Mouse (Mus musculus): ENCODE data around the gene Mvb12a.

The Mvb12a gene

GRCm38 (mm10) chr8:71567587-71567986, 24.9 kb downstream of the Mvb12a start:
- DNase-seq, result no peak

GRCm38 (mm10) chr8:71568387-71568937, 25.7 kb downstream of the Mvb12a start, which contains the start of gene Slc27a1:
TSS of gene Slc27a1 (plus strand) at chr8:71568882.
- peak; percentile 99 for DNase-seq

GRCm38 (mm10) chr8:71568941-71569340, 26.2 kb downstream of the Mvb12a start:
- DNase-seq, result no peak

- DNase-seq, result peak; percentile 99
Observed at GRCm38 (mm10) chr8:71569366-71570290, 26.9 kb downstream of the Mvb12a start.

GRCm38 (mm10) chr8:71570291-71570954, 27.7 kb downstream of the Mvb12a start:
- peak; percentile 100 for DNase-seq

- no peak for DNase-seq
Observed at GRCm38 (mm10) chr8:71572077-71572476, 29.4 kb downstream of the Mvb12a start.

- DNase-seq, result peak; percentile 98
Observed at GRCm38 (mm10) chr8:71572847-71573633, 30.3 kb downstream of the Mvb12a start.

- peak; percentile 94 for DNase-seq
Observed at GRCm38 (mm10) chr8:71574426-71574825, 31.7 kb downstream of the Mvb12a start.

- DNase-seq, result no peak
Observed at GRCm38 (mm10) chr8:71575020-71575419, 32.3 kb downstream of the Mvb12a start.

- DNase-seq, result no peak
Observed at GRCm38 (mm10) chr8:71577856-71578387, 35.2 kb downstream of the Mvb12a start.

- DNase-seq, result no peak
Observed at GRCm38 (mm10) chr8:71579009-71579408, 36.3 kb downstream of the Mvb12a start.

- peak; percentile 97 for DNase-seq
Observed at GRCm38 (mm10) chr8:71579476-71579875, 36.8 kb downstream of the Mvb12a start.

- DNase-seq, result no peak
Observed at GRCm38 (mm10) chr8:71580201-71580600, 37.5 kb downstream of the Mvb12a start.

- no peak for DNase-seq
Observed at GRCm38 (mm10) chr8:71586891-71587290, 44.2 kb downstream of the Mvb12a start.

- DNase-seq, result no peak
Observed at GRCm38 (mm10) chr8:71588762-71589161, 46.0 kb downstream of the Mvb12a start.

GRCm38 (mm10) chr8:71591017-71591416, 48.3 kb downstream of the Mvb12a start:
- peak; percentile 92 for DNase-seq

- peak; percentile 100 for DNase-seq
Observed at GRCm38 (mm10) chr8:71591471-71592373, 49.0 kb downstream of the Mvb12a start, which contains the start of gene Pgls. TSS of gene Pgls (plus strand) at chr8:71592176.

GRCm38 (mm10) chr8:71592374-71593170, 49.9 kb downstream of the Mvb12a start:
- DNase-seq, result peak; percentile 99

- DNase-seq, result peak; percentile 93
Observed at GRCm38 (mm10) chr8:71593556-71594323, 51.0 kb downstream of the Mvb12a start.

- DNase-seq, result no peak
Observed at GRCm38 (mm10) chr8:71594324-71594722, 51.6 kb downstream of the Mvb12a start.
